Mouse (Mus musculus): ENCODE measurements around the gene Bspry. TPM values are rescaled to one million over a fixed set of nuclear protein-coding genes. Genes with fewer than 3 reads are reported as not detected.

Bspry gene
- polyA plus RNA-seq, 1 experiment from 2014 or later = 0.67 TPM

GRCm38 (mm10) chr4:62484928-62485327 is 5.1 kb downstream of the Bspry start:
- Histone ChIP-seq H3K27me3 (replicated peaks) (peaks cover 10% of the 10 kb centered on the region; the same call in 1 of the 2 replicates), H3K4me1 (peaks cover 3% of the 10 kb centered on the region), H3K4me3 (replicated peaks) (no peak overlapping the region), H3K4me2 (no peak overlapping the region), H3K27ac (replicated peaks) (no peak overlapping the region), H3K36me3 (no peaks in the 10 kb centered on the region), H3K9me3 (replicated peaks) (no peaks in the 10 kb centered on the region), H3K9ac (replicated peaks) (no peak overlapping the region)
- 90% methylated on average over 3 of the region's 3 CpGs for WGBS
- ATAC-seq (ENCODE audit: low FRiP score) = no peak

GRCm38 (mm10) chr4:62485450-62486161 is 5.8 kb downstream of the Bspry start:
- Histone ChIP-seq H3K9me3 (replicated peaks) (no peaks in the 10 kb centered on the region), H3K27me3 (replicated peaks) (peaks cover 8% of the 10 kb centered on the region; the same call in 1 of the 2 replicates), H3K4me1 (no peaks in the 10 kb centered on the region), H3K27ac (replicated peaks) (no peak overlapping the region), H3K4me2 (no peak overlapping the region), H3K4me3 (replicated peaks) (no peak overlapping the region), H3K9ac (replicated peaks) (no peak overlapping the region), H3K36me3 (no peaks in the 10 kb centered on the region)
- ATAC-seq (ENCODE audit: low FRiP score) = no peak
- 86% methylated on average over 8 of the region's 8 CpGs for WGBS

GRCm38 (mm10) chr4:62486162-62486696 is 6.4 kb downstream of the Bspry start:
- H3K9ac ChIP-seq (replicated peaks) = no peak overlapping the region
- H3K4me3 ChIP-seq (replicated peaks) = no peak overlapping the region
- H3K4me2 ChIP-seq = no peak overlapping the region
- no peak for ATAC-seq (ENCODE audit: low FRiP score)
- H3K27me3 ChIP-seq (replicated peaks) = peaks cover 8% of the 10 kb centered on the region; the same call in 1 of the 2 replicates
- no peak overlapping the region for H3K27ac ChIP-seq (replicated peaks)
- no peaks in the 10 kb centered on the region for H3K9me3 ChIP-seq (replicated peaks)
- H3K4me1 ChIP-seq = no peaks in the 10 kb centered on the region
- H3K36me3 ChIP-seq = no peaks in the 10 kb centered on the region
- WGBS = 93% methylated on average over 15 of the region's 15 CpGs

GRCm38 (mm10) chr4:62487172-62487571 is 7.3 kb downstream of the Bspry start:
- H3K27me3 ChIP-seq (replicated peaks) = 0 out of 2 replicates have a peak, but pooled peaks cover 4% of the 10 kb centered on the region
- no peaks in the 10 kb centered on the region for H3K36me3 ChIP-seq
- no peak for ATAC-seq (ENCODE audit: low FRiP score)
- no peak overlapping the region for H3K4me2 ChIP-seq
- no peaks in the 10 kb centered on the region for H3K9me3 ChIP-seq (replicated peaks)
- H3K27ac ChIP-seq (replicated peaks) = no peak overlapping the region
- WGBS = 95% methylated on average over 5 of the region's 5 CpGs
- H3K9ac ChIP-seq (replicated peaks) = no peak overlapping the region
- H3K4me3 ChIP-seq (replicated peaks) = no peak overlapping the region
- H3K4me1 ChIP-seq = no peaks in the 10 kb centered on the region

- Histone ChIP-seq H3K27me3 (replicated peaks) (no peaks in the 10 kb centered on the region), H3K4me1 (no peaks in the 10 kb centered on the region), H3K9me3 (replicated peaks) (no peaks in the 10 kb centered on the region), H3K27ac (replicated peaks) (no peak overlapping the region), H3K9ac (replicated peaks) (no peak overlapping the region), H3K4me2 (no peak overlapping the region), H3K36me3 (no peaks in the 10 kb centered on the region), H3K4me3 (replicated peaks) (no peak overlapping the region)
- WGBS = 68% methylated on average over 2 of the region's 2 CpGs
- no peak for ATAC-seq (ENCODE audit: low FRiP score)
These were observed 8.1 kb downstream of the Bspry start for GRCm38 (mm10) chr4:62487914-62488313.

- Histone ChIP-seq H3K9me3 (replicated peaks) (no peaks in the 10 kb centered on the region), H3K27me3 (replicated peaks) (no peaks in the 10 kb centered on the region), H3K9ac (replicated peaks) (no peak overlapping the region), H3K4me2 (no peak overlapping the region), H3K4me3 (replicated peaks) (no peak overlapping the region), H3K36me3 (peaks cover 6% of the 10 kb centered on the region; the same call in 1 of the 2 replicates), H3K27ac (replicated peaks) (no peak overlapping the region), H3K4me1 (no peaks in the 10 kb centered on the region)
- ATAC-seq (ENCODE audit: low FRiP score) = no peak
- 86% methylated on average over 2 of the region's 2 CpGs for WGBS
These were observed 12.8 kb downstream of the Bspry start for GRCm38 (mm10) chr4:62492682-62493081.

- Histone ChIP-seq H3K27ac (replicated peaks) (no peak overlapping the region), H3K36me3 (peaks cover 19% of the 10 kb centered on the region), H3K27me3 (replicated peaks) (no peaks in the 10 kb centered on the region), H3K4me2 (no peak overlapping the region), H3K9ac (replicated peaks) (no peak overlapping the region), H3K9me3 (replicated peaks) (no peaks in the 10 kb centered on the region), H3K4me1 (no peaks in the 10 kb centered on the region), H3K4me3 (replicated peaks) (no peak overlapping the region)
- ATAC-seq (ENCODE audit: low FRiP score) = no peak
- 72% methylated on average over 9 of the region's 9 CpGs for WGBS
These were observed 14.4 kb downstream of the Bspry start for GRCm38 (mm10) chr4:62494230-62494629.

GRCm38 (mm10) chr4:62495946-62496345 is 16.1 kb downstream of the Bspry start:
- H3K27ac ChIP-seq (replicated peaks) = no peak overlapping the region
- H3K4me3 ChIP-seq (replicated peaks) = no peak overlapping the region
- no peaks in the 10 kb centered on the region for H3K9me3 ChIP-seq (replicated peaks)
- no peak overlapping the region for H3K9ac ChIP-seq (replicated peaks)
- ATAC-seq (ENCODE audit: low FRiP score) = no peak
- H3K27me3 ChIP-seq (replicated peaks) = no peaks in the 10 kb centered on the region
- peaks cover 26% of the 10 kb centered on the region for H3K36me3 ChIP-seq
- WGBS = 76% methylated on average over 8 of the region's 8 CpGs
- peaks cover 2% of the 10 kb centered on the region for H3K4me1 ChIP-seq
- H3K4me2 ChIP-seq = no peak overlapping the region

GRCm38 (mm10) chr4:62496815-62497214 is 17.0 kb downstream of the Bspry start:
- H3K9me3 ChIP-seq (replicated peaks) = no peaks in the 10 kb centered on the region
- 71% methylated on average over 8 of the region's 8 CpGs for WGBS
- ATAC-seq (ENCODE audit: low FRiP score) = 0 out of 2 replicates have a peak, but pooled peaks have one; percentile 18

GRCm38 (mm10) chr4:62500799-62501198 is 20.9 kb downstream of the Bspry start:
- H3K36me3 ChIP-seq = peaks cover 26% of the 10 kb centered on the region
- no peaks in the 10 kb centered on the region for H3K27me3 ChIP-seq (replicated peaks)
- no peaks in the 10 kb centered on the region for H3K9me3 ChIP-seq (replicated peaks)
- H3K27ac ChIP-seq (replicated peaks) = no peak overlapping the region
- no peak overlapping the region for H3K9ac ChIP-seq (replicated peaks)
- WGBS = 86% methylated on average over 4 of the region's 4 CpGs
- peaks cover 13% of the 10 kb centered on the region for H3K4me1 ChIP-seq
- ATAC-seq (ENCODE audit: low FRiP score) = no peak
- peak overlapping the region; percentile 78; the same call in 1 of the 2 replicates for H3K4me2 ChIP-seq
- no peak overlapping the region for H3K4me3 ChIP-seq (replicated peaks)

More at GRCm38 (mm10) chr4:62496815-62497214, 17.0 kb downstream of the Bspry start:
- H3K36me3 ChIP-seq = peaks cover 26% of the 10 kb centered on the region
- H3K27ac ChIP-seq (replicated peaks) = no peak overlapping the region
- H3K27me3 ChIP-seq (replicated peaks) = no peaks in the 10 kb centered on the region
- H3K4me1 ChIP-seq = peaks cover 9% of the 10 kb centered on the region
- H3K4me2 ChIP-seq = no peak overlapping the region
- H3K4me3 ChIP-seq (replicated peaks) = no peak overlapping the region
- no peak overlapping the region for H3K9ac ChIP-seq (replicated peaks)

- Histone ChIP-seq H3K9ac (replicated peaks) (peak overlapping the region; percentile 77), H3K27ac (replicated peaks) (peak overlapping the region; percentile 78), H3K9me3 (replicated peaks) (no peaks in the 10 kb centered on the region), H3K4me2 (peak overlapping the region; percentile 78), H3K27me3 (replicated peaks) (no peaks in the 10 kb centered on the region), H3K4me1 (peaks cover 13% of the 10 kb centered on the region), H3K4me3 (replicated peaks) (peak overlapping the region; percentile 77), H3K36me3 (peaks cover 26% of the 10 kb centered on the region)
- peak; percentile 18; the same call in 1 of the 2 replicates for ATAC-seq (ENCODE audit: low FRiP score)
- under 1% methylated on average over 7 of the region's 7 CpGs for WGBS
These were observed 21.7 kb downstream of the Bspry start for GRCm38 (mm10) chr4:62501534-62501933.

Measured in neural tube, embryonic 15.5 days (tissue).